Mouse (Mus musculus) heart, postnatal 4 days (tissue): Measurements from ENCODE around the gene Sfi1. TPM values are rescaled to one million over a fixed set of nuclear protein-coding genes. Genes with fewer than 3 reads are reported as not detected.
"Not testable (repeated sequence)": the region's sequence is repeated elsewhere in the genome, so short reads cannot be mapped to it uniquely, and the experiment has no call there.

Source experiments
- DNase-seq: peaks from one replicate; pipeline ENCODE4 v3.0.0; 2021
- total RNA-seq, 2 experiments: library from RNA; stranded (reverse); gene quantifications; 2 replicates each; pipeline ENCODE4 v1.2.3; 2021

Sfi1 gene
- total RNA-seq, 2 experiments from 2014 or later = 25.2 TPM

DNA sequence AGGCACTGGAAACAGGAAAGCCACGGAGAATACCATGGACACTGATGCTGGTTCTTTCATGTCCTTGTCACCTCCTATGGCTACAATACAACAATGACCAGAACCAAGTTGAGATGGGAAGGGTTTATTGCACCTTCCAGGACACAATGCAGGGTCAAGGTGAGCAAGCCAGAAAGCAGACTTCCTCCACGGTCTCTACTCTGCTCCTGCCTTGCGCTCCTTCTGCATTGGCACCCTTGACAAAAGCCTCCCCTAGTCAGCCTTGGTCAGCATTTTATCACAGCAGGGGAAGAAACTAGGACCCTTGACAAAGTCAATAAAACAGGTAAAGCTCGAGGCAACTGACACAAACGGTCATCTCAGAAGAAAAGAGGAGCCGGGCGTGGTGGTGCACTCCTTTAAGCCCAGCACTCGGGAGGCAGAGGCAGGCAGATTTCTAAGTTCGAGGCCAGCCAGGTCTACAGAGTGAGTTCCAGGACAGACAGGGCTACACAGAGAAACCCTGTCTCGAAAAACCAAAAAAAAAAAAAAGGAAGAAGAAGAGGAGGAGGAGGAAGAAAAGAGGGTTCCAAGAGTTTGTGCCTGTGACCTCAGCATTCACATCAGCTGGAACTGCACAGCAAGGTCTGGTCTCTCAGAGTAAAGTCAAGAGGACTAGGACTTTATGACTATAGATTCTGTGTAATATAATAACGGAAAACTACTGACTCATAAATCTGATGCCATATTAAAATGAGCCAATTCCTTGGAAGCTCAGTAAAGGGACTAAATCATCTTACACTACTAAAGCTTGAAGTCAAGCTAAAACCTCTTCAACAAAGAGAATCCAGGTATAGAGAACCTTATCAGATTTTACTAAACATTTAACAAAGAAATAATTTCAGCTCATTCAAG is 19.6 kb downstream of the Sfi1 start:
- DNase-seq = peak; percentile 70

- not testable (repeated sequence) for DNase-seq
Observed at GRCm38 (mm10) chr11:3172526-3172925, 20.7 kb downstream of the Sfi1 start.

- peak; percentile 46 for DNase-seq
Observed at GRCm38 (mm10) chr11:3171931-3172330, 21.3 kb downstream of the Sfi1 start.

GRCm38 (mm10) chr11:3169042-3169441 is 24.2 kb downstream of the Sfi1 start:
- DNase-seq = peak; percentile 46

DNA sequence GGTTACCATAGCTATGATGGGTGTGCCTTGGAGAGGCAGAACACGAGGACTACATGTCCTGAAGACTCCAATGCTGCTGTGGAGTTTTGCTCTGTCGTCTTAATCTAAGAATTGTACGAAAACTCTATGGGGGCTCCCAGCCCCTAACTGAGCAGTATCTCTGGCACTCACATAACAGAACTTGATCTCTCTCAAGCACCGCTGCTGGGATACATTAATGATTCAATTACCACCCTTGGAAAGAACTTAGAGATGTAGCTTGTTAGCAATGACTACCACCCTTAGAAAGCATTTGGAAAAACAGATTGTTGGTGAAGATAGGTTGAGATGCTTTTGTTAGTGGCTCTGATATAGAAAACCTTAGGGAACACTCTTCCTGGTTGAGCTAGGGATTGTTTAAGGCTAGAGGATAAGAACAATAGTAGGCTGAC is 25.7 kb downstream of the Sfi1 start:
- DNase-seq = peak; percentile 39

GRCm38 (mm10) chr11:3167129-3167528 is 26.1 kb downstream of the Sfi1 start:
- DNase-seq = not testable (repeated sequence)

DNA sequence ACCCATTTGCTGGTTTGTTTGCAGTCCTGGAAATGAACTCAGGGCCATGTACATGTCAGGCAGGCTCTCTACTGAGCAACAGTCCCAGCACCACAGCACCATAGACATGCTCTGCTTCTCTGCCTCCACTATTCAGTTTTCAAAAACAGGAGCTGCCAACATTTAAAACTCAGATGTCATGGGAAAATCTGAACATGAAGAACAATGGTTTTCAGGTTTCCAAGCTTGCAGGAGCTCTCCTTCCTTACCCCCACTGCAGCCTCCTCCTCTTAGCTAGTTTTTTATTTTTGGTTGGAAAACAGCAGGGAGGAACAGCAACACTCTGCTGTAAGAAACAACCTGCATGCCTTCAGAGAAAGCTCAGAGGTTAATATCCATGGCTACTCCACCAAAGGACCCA is 26.9 kb downstream of the Sfi1 start:
- DNase-seq = not testable (repeated sequence)

DNA sequence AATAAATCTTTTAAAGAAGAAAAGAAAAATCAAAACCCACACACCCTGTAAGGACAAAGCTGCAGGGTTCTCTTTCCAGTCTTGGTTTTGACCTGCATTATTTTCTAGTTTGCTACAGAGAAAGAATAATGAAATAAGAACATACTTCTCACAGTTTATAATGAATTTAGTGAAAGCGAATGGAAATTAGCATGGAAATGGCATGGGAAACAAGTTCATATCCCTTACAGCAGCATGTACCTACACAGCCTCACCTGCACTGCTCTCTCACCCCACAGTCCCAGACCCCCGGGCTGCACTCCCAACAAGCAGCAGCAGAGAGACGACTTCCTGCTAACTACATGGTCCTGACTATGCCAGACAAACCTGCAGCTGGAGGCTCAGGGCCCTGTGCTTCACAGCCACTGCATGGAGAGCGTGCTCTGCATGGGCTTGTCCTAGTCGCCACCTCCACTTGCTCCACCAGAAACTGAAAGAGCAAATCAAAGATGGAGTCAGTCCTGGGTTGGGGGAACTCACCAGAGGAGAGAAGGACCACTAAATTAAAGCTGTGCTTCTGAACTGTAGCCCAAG is 28.0 kb downstream of the Sfi1 start:
- not testable (repeated sequence) for DNase-seq

GRCm38 (mm10) chr11:3163661-3164060 is 29.6 kb downstream of the Sfi1 start:
- DNase-seq = peak; percentile 38

- peak; percentile 53 for DNase-seq
Observed at GRCm38 (mm10) chr11:3163122-3163521, 30.1 kb downstream of the Sfi1 start.

DNA sequence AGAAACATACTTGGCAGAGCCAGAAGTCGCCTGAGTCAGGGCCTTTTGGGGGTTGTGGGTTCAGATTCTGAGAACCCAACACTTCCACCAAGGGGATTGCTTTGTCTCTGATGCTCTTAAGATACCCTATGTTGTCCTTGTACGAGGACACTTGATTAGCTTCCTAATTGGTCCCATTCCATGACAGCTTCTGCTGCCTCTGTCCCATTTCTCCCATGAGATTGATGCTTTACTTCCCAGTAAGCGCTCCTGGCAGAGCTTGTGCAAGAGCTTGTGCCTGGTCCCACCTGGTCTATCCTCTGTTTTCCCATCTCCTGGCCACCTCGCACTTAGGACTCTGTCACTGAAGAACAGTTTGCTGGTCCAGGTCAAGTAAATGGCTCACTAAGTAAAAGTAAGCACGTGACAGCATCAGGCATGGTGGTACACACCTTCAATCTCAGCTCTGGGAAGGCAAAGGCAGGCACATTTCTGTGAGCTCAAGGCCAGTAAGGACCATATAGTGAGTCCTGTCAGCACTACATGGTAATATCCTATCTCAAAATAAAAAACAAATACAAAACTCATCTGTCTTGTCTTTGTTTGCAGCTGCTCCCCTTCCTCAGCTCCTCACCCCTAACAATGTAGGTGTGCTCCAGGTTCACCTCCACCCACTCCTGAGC is 30.9 kb downstream of the Sfi1 start:
- DNase-seq = peak; percentile 62

DNA sequence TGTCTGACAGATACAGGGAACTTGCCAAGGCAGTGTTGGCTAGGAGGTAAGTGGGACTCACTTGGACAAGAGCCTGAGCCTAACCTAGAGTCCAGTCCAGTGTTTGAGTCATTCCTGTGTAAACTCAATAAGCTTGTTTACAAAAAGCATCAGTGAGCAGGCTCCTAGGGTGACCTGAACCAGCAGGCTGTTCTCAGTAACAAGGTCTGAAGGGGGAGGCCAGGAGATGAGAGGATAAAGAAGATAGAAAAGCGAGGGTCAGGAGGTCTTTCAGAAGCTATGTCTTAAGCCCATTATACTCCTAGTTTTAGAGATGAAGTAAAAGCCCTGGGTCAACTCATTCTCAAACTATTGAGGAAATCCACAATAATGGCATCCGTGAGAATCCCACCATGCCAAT is 31.9 kb downstream of the Sfi1 start:
- peak; percentile 64 for DNase-seq

GRCm38 (mm10) chr11:3158800-3159199 is 34.5 kb downstream of the Sfi1 start:
- DNase-seq = not testable (repeated sequence)

- DNase-seq = not testable (repeated sequence)
Observed at GRCm38 (mm10) chr11:3157996-3158395, 35.3 kb downstream of the Sfi1 start.

DNA sequence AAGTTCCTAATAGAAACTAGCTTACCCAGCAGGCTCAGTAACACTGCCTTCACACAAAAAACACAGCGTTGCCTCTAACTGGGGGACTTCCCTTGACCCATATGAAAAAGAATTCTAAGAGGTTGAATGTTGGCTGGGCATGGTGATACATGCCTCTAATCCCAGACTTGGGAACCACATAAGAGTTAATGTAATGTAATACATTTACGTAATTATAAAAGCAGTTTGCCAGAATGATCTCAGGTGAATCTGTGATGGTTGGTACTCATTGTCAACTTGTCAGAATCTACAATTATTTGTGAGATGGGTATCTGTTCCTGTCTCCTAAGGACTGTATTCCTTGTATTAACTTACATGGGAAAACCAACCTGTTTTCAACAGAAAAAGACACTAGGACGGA is 36.3 kb downstream of the Sfi1 start:
- not testable (repeated sequence) for DNase-seq

GRCm38 (mm10) chr11:3153666-3154397 is 39.4 kb downstream of the Sfi1 start:
- peak; percentile 58 for DNase-seq

DNA sequence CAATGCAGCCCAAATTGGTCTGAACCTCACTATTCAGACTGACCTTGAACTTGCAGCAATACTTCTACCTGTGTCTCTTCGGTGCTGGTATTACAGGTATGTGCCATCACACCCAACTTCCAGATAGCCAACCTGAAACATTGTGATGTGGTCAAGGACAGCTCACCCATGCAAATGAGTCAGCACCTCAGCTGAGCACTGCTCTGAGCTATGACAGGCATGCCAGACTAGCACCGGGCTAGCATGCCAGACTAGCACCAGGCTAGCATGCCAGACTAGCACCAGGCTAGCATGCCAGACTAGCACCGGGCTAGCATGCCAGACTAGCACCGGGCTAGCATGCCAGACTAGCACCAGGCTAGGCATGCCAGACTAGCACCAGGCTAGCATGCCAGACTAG is 41.9 kb downstream of the Sfi1 start:
- DNase-seq = not testable (repeated sequence)

GRCm38 (mm10) chr11:3150677-3151003 is 42.6 kb downstream of the Sfi1 start:
- not testable (repeated sequence) for DNase-seq

DNA sequence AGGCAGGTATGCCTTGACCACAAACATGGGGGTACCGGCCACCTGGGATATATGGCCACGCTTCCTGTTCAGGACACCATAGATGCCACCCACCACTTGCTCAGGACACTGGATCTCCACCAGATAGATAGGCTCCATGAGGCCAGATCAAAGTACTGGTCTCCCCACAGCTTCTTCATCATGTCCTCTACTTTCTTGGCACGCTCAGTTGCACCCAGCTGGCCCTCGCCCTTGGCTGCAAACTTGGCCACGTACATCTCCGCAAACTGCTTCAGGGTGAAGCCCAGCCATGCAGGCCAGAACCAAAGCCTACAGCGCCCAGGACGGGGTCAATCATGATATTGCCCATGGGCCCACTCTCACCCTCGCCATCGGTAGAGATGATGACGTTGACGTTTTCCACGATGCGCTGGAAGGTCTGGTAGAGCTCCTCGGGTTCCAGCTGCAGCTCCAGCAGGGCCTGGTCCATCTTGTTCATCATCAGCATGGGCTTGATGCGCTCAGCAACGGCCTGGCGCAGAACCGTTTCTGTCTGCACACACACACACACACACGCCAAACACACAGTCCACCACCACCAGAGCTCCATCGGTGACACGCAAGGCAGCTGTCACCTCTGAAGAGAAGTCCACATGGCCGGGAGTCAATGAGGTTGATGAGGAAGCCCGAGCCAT is 43.1 kb downstream of the Sfi1 start:
- peak; percentile 49 for DNase-seq

- not testable (repeated sequence) for DNase-seq
Observed at GRCm38 (mm10) chr11:3149471-3149870, 43.8 kb downstream of the Sfi1 start.

- not testable (repeated sequence) for DNase-seq
Observed at GRCm38 (mm10) chr11:3146806-3147205, 46.5 kb downstream of the Sfi1 start.
